Mouse (Mus musculus): Measurements from ENCODE around the gene Emc7.
"Not testable (repeated sequence)": the region's sequence is repeated elsewhere in the genome, so short reads cannot be mapped to it uniquely, and the experiment has no call there.

The Emc7 gene

DNA sequence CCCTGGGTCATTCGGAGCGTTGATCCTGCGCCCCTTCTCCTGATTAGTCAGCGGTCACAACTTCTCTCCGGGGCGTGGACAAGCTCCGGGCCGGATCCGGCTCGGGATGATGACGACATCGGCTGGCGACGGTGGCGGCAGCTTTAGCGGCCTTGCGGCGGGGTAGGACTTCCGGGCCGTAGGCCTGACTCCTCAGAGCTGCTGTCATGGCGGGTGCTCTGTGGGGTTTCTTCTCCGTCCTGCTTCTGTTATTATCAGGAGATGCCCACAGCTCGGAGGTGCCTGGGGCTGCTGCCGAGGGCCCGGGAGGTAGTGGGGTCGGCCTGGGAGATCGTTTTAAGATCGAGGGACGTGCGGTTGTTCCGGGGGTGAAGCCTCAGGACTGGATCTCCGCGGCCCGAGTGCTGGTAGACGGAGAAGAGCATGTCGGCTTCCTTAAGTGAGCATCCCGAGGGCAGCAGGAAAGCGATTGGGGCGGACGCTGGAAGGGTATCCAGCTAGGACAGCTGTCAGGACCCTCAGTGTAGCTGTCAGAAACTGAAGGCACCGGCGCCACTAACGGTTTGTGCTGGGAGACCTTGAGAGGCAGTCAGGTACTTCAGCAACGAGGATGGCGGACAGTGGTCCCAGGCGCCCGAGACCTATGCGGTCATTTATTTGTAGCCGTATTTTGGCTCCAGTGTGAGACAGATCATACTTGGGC is at the start of gene Emc7:
Gene Emc7, plus strand, starts transcription at position 136 of the 703 bp plus-strand sequence.
- peak; percentile 97 for DNase-seq

- DNase-seq = no peak
These were observed 47.8 kb upstream of the Emc7 start for GRCm38 (mm10) chr2:112407030-112407429.

- no peak for DNase-seq
These were observed 29.5 kb upstream of the Emc7 start for GRCm38 (mm10) chr2:112425308-112425707.

DNA sequence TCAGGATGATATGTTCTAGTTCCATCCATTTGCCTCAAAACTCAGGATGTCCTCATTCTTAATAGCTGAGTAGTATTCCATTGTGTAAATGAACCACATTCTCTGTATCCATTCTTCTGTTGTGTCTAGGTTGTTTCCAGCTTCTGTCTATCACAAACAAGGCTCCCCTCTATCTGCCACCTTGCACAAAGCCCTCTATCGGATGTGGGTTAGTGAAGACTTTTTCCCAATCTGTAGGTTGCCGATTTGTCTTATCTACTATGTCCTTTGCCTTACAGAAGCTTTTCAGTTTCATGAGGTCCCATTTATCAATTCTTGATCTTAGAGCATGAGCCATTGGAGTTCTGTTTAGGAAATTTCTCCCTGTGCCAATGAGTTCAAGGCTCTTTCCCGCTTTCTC is 26.3 kb upstream of the Emc7 start:
- DNase-seq = not testable (repeated sequence)

GRCm38 (mm10) chr2:112429665-112430064 is 25.1 kb upstream of the Emc7 start:
- DNase-seq = no peak

GRCm38 (mm10) chr2:112430403-112430802 is 24.4 kb upstream of the Emc7 start:
- DNase-seq = no peak

DNA sequence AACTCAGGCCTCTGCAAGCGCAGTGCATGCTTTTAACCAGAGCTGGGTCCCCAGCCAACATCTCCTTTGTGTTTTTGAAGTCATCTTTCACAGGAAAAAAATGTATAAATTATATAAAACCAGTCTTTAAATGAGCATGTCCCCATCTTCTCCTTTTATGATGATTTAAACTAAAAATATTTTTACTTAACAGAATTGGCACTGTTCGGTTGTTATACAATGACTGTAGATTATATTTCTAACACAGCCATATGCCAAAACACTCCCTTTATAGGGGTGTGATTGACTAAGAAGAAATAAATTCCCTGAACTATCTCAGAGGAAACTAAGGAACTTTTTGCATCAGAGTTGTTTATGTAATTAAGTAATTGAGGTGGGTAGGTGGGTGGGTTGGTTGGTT is 22.3 kb upstream of the Emc7 start:
- no peak for DNase-seq

GRCm38 (mm10) chr2:112433359-112433758 is 21.4 kb upstream of the Emc7 start:
- peak; percentile 16 for DNase-seq

- no peak for DNase-seq
These were observed 18.5 kb upstream of the Emc7 start for GRCm38 (mm10) chr2:112436292-112436691.

- DNase-seq = no peak
These were observed 17.2 kb upstream of the Emc7 start for GRCm38 (mm10) chr2:112437589-112437988.

DNA sequence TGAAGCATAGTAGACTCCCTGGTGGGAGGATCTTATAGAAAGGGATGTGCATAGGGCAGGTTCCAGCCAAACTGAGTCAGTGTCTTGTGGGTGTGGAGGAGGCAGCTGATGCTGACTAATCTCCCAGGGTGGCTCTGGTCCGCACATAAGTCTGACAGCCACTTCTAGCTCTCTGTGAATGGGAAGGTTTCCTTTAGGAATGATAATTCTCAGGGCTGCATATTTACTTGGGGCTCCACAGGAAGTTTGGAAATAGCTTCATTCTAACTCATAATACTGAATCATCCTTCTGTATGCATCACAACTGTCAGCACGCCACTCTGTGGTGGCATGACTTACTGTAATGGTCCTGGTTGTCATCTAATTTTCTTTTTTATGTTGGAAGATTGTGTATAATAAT is 11.3 kb upstream of the Emc7 start:
- DNase-seq = no peak

GRCm38 (mm10) chr2:112445511-112445910 is 9.3 kb upstream of the Emc7 start:
- no peak for DNase-seq

GRCm38 (mm10) chr2:112448046-112448445 is 6.8 kb upstream of the Emc7 start:
- not testable (repeated sequence) for DNase-seq

DNA sequence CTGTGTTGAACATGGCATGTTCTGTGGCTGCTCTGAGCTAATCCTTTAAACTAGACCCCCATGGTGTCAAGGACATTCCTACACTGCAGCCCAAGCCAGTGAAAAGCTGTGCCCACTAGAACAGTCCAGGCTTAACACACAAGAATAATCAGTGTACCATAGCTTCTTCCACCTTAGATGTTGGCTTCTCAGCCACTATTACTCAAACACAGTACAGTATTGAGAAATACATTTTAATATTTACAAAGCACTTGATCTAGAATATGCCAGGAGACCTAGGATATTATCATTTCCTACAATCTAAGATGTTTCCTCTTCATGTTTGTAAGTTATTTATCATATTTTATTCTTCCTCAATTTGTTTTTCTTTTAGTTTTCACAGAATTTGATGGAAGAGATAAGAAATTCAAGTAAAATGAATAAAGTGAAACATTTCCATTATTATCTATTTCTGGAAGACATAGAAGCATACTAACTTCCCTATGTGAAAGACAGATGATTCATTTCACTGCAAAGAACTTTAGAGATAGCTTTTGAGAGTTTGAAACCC is 6.2 kb upstream of the Emc7 start:
- no peak for DNase-seq

DNA sequence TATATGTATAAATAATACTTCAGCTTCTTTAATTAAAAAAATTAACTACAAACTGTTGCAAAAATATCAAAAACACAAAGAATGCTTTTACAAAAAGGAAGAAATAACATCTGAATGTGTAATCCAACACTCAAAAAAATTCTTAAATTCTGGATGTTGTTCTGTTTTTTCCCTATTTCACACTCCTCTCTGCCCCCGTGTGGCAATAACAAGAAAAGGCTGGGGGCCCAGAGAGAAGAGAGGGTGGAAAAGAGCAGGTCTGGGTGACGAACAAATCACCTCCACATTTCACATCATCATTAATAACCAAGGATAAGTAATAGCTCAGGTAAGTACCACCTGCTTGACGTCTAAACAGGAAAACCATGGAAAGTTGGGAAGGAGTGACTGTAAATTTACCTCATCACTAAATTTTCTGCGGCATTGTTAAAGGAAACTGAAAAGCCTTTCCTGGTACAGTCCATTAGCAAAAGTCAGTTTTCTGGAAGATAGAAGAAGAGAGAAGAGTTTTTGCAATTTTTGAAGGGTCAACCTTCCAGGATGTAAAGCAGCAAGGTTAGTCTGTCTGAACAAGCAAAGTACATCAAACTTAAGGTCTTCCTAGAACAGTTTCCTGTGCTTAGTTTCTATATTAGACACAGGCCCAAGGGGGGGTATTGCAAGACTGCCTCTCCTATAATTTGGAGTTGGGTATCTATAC is 5.0 kb upstream of the Emc7 start:
- peak; percentile 27 for DNase-seq

- not testable (repeated sequence) for DNase-seq
These were observed 2.3 kb upstream of the Emc7 start for GRCm38 (mm10) chr2:112452513-112452912.

- DNase-seq = no peak
These were observed 504 bp upstream of the Emc7 start for GRCm38 (mm10) chr2:112454125-112454861.

- no peak for DNase-seq
These were observed 5.8 kb downstream of the Emc7 start for GRCm38 (mm10) chr2:112460557-112460956.

DNA sequence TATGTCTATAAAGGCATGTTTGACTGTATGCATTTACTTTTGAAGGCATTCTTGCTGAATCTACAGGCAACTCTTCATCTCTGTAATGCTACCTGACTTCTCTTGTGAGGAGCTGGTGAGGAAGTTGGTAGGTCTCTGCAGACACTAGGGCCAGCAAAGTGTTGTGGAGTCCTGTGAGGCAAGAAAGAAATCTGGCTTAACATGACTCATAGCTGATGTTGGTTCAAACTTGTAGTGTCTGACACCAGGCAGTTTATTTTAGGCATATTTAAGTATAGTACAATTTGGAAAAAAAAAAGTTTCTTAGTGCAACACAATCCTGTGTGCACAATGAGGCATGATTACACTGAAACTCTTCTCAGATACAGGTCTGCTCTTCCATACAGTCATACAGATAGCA is 14.7 kb downstream of the Emc7 start:
- DNase-seq = no peak

GRCm38 (mm10) chr2:112470961-112471381 is 16.2 kb downstream of the Emc7 start:
- DNase-seq = no peak

GRCm38 (mm10) chr2:112472076-112472475 is 17.3 kb downstream of the Emc7 start:
- DNase-seq = no peak

GRCm38 (mm10) chr2:112474997-112475724 is 20.4 kb downstream of the Emc7 start:
- no peak for DNase-seq

DNA sequence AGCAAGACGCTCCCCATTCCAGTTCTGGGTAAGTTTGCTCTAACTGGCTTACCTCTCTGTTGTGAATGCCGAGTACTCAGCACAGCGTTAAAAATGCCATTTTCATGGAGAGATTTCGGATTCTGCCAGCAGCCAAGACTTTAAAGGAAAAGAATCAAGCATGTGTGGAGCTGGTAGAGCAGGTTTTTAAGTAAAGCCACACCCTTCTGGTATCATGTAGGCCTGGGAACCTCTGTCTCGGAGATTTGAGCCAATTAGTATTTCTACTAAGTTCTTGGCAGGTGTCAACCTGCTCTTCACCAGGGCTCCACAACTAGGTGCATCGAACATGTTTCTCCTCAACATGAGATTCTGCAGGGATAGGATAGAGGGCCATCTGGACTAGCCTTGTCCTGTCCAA is 21.8 kb downstream of the Emc7 start:
- DNase-seq = no peak
